Mouse (Mus musculus): Measurements from ENCODE around the gene Slc39a1.
"Not testable (repeated sequence)": the region's sequence is repeated elsewhere in the genome, so short reads cannot be mapped to it uniquely, and the experiment has no call there.

Slc39a1 gene

DNA sequence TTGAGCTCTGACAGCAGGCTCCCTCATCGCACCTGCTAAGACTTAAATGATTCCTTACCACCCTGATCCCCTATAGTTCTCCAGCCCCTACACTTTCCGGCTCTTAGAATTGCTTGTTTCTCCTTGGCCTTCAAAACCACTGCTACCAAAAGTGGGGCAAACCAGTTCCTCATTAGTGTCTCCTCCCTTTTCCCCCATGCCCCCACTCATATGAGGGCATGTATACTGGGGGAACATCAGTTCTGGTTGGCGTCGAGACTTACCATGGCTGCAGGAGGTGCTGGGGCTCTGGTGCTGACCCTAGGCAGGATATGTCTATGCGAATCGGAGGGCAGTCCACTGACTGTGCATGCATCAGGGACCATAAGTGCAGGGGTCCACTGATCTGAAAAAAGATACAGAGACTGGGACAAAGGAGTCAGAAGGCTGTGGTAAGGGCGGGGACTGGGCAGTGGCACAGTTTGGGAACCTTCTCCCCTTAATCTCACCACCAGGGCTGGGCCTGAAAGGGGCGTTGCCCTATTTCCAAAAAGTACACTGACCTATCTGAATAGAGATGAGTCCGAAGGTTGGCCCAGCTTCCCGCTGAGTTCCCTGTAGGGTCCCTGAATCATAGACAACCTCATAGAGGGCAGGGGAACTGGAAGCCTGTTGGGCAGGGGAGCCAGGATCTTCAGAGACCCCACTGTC is 6.2 kb upstream of the Slc39a1 start:
- no peak for DNase-seq (ENCODE audit: low spot score)

- DNase-seq (ENCODE audit: low spot score), result no peak
Measured at GRCm38 (mm10) chr3:90242984-90243775, 4.8 kb upstream of the Slc39a1 start, which contains the start of gene Creb3l4. Gene Creb3l4, minus strand, starts transcription at chr3:90243512.

DNA sequence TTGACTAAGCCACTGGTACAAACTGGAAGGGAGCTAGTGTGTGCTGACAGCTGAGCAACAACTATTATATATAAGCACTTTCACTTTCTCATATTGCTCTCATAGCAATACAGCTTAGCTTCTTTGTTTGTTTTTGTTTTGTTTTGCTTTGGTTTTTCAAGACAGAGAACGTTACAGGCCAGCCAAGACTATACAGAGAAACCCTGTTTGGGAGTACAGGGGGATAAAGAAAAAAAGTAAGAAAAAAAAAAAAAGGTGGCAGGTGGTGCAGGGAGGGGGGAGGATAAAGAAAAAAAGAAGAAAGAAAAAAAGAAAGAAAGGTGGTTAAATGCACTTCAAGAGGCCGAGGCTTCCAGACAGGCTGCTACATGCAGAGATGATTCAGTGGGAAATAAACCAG is 2.6 kb upstream of the Slc39a1 start:
- no peak for DNase-seq (ENCODE audit: low spot score)

DNA sequence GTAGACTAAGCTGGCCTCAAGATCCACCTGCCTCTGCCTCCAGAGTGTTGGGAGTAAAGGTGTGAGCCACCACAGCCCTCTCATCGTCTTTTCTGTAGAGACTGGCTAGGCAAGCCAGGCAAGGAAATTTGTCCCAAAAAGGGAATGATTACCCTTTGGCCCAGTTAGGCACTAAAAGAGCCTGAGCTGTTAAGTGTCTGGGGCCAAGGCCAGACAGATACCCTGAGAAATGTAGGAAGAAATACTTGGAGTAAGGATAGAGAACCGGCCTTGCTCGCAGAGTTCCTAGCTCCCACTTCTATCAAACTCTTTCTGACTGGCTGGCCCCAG is 377 bp upstream of the Slc39a1 start:
- no peak for DNase-seq (ENCODE audit: low spot score)

DNA sequence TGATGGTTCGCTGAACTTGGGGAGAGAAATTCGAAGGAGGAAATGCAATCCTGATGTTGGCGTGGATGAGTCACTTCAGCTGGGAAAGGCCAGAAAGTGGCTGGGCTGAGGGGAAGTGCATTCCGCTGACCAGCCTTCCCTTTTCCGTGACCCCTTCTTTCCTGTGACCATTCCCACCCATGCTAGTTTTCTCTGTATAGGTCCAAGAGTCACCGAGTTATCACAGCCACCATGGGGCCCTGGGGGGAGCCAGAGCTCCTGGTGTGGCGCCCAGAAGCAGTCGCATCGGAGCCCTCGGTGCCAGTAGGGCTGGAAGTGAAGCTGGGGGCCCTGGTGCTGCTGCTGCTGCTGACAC is 751 bp downstream of the Slc39a1 start:
- DNase-seq (ENCODE audit: low spot score), result no peak

DNA sequence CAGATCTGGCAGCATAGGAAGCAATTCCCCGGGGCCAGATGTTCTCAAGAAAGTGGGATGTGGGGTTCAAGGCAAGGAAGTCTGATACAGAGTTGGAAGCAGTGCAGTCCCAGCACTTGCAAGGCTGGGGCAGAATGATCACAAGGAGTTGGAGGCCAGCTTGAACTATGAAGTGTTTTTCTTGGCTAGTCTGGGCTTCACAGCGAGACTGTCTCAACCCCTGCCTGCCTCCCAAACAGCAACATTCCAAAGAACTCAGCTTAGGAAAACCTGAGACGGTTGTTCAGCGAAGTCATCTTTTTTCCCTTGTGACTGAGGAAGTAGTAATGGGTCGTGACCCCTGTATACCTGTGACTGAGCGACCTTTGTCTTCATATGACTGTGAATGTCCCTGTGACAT is 2.8 kb downstream of the Slc39a1 start:
- no peak for DNase-seq (ENCODE audit: low spot score)

- DNase-seq (ENCODE audit: low spot score), result not testable (repeated sequence)
Measured at GRCm38 (mm10) chr3:90251731-90252226, 3.8 kb downstream of the Slc39a1 start.

DNA sequence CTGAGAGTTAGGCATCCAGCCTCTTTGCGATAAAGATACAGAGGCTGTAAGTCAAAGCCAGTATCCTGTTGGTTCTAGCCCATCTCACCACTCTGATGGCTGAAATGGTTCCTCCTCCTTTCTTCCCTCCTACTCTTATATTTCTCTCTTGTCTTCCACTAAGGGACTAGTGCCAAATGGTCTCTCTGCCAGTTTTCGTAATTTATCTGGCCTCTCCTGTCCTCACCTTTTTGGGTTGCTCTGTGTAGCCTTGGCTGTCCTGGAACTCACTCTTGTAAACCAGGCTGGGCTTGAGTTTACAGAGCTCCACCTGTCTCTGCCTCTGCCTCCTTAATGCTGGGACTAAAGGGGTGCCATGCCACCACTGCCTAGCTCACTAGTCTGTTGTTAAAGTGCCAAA is 4.7 kb downstream of the Slc39a1 start:
- not testable (repeated sequence) for DNase-seq (ENCODE audit: low spot score)

DNA sequence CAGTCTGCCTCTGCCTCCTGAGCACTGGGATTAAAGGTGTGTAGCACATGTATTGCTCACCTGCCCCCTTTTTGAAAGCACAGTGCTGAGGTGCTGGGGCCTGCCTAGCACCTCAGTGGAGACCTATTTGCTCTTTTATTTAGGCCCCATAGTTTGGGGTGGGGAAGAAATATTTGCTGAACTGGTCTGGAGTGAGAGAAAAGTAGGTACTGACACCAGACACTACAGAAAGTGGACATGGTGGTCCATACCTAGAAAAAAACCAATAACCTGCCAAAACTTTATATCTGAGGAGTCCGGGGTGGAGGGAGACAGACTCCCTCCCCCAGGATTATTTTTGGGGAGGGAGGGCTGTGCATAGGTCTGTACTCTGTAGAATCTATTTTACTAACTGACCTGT is 5.2 kb downstream of the Slc39a1 start:
- not testable (repeated sequence) for DNase-seq (ENCODE audit: low spot score)

DNA sequence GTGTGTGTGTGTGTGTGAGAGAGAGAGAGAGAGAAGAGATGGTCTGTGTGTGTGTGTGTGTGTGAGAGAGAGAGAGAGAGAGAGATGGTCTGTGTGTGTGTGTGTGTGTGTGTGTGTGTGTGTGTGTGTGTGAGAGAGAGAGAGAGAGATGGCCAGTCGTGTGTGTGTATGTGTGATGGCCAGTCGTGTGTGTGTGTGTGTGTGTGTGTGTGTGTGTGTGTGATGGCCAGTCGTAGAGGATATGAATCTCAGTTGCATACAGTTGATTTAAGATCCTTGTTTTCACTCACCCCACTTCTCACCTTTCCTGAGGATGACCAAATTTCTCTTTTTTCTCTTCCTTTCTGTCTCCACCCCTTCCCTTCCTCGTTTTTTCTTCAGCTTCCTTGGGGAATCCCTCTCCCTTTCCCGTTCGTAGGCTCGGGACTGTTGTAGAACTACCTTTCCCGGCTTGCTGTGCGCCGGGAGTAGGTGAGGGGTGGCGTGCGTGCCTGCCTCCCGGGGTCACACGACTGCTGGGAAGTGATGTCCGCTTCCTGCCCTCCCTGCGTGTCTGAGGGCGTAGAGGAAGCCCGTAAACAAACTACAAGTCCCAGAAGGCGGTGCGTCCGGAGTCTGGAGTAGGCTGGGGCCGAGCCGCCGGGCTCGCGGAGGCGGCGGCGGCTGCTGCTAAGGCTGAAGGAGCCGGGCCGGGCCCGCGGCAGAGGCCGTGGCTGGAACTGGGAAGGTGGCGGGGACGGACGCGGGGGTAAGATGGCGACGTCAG is 5.9 kb downstream of the Slc39a1 start, which contains the start of gene Crtc2:
Crtc2 (plus strand) TSS at position 511 of the 766 bp plus-strand sequence.
- peak; percentile 71 for DNase-seq (ENCODE audit: low spot score)

- no peak for DNase-seq (ENCODE audit: low spot score)
Measured at GRCm38 (mm10) chr3:90254419-90255193, 6.6 kb downstream of the Slc39a1 start.

- DNase-seq (ENCODE audit: low spot score), result no peak
Measured at GRCm38 (mm10) chr3:90255194-90255565, 7.2 kb downstream of the Slc39a1 start.

DNA sequence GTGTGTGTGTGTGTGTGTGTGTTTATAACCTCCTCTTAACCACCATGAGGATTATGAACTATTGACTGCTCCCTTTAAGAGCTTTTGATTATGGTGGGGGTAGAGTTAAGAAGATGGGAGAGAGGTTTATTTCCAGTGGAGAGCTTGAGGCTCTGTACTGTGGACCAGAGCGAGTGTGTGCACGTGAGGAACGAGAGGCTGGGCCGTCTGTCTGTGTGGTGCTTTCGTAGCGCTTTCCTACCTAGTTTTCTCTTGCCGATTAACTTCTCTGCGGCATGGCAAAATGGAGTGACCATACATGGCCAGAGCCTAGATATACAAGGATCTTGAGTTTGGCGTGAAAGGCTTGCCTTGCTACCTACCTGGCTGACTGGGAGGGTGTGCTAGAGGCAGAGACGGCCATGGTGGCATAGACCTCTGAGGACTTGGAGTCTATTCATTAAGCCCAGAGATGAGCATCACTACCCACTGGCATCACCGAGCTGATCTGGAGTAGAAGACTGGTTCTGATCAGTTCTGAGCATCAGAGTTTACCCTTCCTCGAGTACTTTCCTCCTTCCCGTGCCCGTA is 7.9 kb downstream of the Slc39a1 start:
- DNase-seq (ENCODE audit: low spot score), result no peak

GRCm38 (mm10) chr3:90256731-90257530 is 9.0 kb downstream of the Slc39a1 start:
- no peak for DNase-seq (ENCODE audit: low spot score)

DNA sequence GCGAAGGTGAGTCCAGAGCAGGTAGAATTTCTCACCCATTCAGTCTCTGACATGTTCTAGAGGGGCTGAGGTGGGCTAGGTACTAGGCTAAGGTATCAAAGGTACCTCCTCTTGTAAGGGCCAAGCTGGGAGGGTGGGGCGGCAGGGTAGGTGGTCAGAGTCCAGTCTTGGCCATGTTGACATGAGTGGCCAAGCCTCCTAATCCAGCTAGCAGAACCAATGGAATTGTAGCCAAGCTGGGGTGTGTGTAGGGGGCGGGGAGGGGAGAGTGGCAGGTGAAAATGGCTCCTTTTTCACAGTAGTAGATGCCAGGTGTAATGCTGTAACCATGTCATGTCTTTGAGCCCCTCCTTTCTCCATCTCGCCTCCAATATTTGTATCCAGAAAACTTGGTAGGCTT is 10.5 kb downstream of the Slc39a1 start:
- DNase-seq (ENCODE audit: low spot score), result no peak

GRCm38 (mm10) chr3:90263121-90263771 is 15.3 kb downstream of the Slc39a1 start:
- DNase-seq (ENCODE audit: low spot score), result no peak

DNA sequence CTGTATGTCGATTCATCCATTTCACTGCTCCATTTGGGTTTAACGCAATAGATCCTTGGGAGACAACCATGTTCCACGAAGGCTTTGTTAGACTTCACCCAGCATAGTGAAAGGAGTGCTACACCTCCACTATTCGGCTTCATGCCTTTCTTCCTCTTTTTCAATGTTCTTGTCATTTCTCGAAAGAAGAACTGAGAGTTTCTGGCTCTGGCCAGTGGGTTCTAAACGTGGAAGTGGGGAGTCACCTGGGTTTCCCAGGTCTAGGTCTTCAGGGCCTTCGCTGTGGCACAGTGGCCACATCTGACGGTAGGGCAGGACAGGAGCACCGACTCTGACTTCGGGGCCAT is 16.7 kb downstream of the Slc39a1 start:
- no peak for DNase-seq (ENCODE audit: low spot score)

DNA sequence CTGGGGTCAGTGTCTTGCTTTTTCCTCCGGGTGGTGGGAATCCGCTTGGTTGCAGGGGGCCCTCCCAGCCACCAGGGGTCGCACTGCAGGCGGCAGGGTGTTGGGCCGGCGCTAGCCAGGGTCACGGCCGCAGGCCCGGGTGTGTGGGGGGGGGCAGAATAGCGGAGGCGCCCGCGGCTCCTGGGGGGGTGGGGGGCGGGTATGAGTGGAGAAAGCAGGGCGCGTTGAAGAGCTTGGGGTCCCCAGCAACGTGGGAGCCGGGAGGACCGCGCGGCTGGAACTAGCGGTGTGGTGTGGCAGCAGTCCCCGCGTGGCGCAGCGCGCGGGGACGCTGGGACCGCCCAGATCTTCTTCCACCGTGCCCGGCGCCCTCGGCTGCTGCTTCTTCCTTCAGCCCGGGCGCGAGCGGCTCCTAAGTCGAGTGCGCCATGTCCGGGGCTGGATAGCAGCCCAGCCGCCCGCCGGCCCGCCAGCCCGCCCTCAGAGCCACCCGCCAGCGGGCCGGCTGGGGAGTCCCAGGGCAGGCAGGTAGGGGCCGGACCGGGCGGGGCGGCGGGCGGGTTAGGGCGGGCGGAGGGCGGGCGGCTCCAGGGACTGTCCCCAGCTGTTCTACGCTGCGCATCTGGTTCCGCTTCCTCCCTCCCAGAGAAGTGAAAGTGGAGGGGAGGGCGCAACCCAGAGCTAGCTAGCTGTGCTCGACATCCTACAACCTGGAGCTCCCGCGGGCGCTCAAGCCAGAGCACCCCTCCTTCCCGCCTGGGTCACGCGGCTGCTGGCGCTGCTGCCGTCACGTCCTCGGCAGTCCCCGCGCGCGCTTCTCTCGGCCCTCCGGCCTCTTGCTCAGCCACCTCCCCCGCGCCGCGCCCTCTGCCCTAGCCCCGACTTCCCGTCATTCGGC is 17.3 kb downstream of the Slc39a1 start, which contains the start of gene Dennd4b:
Dennd4b (plus strand) TSS at position 152 of the 898 bp plus-strand sequence.
- DNase-seq (ENCODE audit: low spot score), result peak; percentile 93
